Mouse (Mus musculus) stomach, embryonic 14.5 days (tissue): ENCODE data around the gene Actbl2. TPM values are rescaled to one million over a fixed set of nuclear protein-coding genes. Genes with fewer than 3 reads are reported as not detected.
A peak's percentile ranks its signal among the peaks of the same experiment; 100 is the strongest.

Experiments
- ATAC-seq: fragments of 200-750 bp; cut with Nextera tagmentation; 2 replicates; pipeline ENCODE4 v1.8.0; 2017; ENCODE audit warnings: low read depth, moderate TSS enrichment; ENCODE audit not compliant: insufficient number of reproducible peaks, insufficient read depth, low FRiP score
- H3K27ac ChIP-seq: fragments of 300-500 bp; sonication (generic); 2 replicates; pipeline ENCODE4 v1.5.1; 2014; ENCODE audit warnings: mild to moderate bottlenecking, low read length, moderate library complexity, mixed read lengths
- H3K27me3 ChIP-seq: fragments of 300-500 bp; sonication (generic); 2 replicates; pipeline ENCODE4 v1.6.1; 2014; ENCODE audit warnings: low read length, control low read depth, mixed read lengths; ENCODE audit not compliant: control insufficient read depth, insufficient read depth
- H3K36me3 ChIP-seq: fragments of 300-500 bp; sonication (generic); 2 replicates; pipeline ENCODE4 v1.6.1; 2014; ENCODE audit warnings: mild to moderate bottlenecking, control low read depth, low read length, moderate library complexity, mixed read lengths; ENCODE audit not compliant: control insufficient read depth, insufficient read depth
- H3K4me1 ChIP-seq: fragments of 300-500 bp; sonication (generic); 2 replicates; pipeline ENCODE4 v1.6.1; 2014; ENCODE audit warnings: low read length, control low read depth, mixed read lengths; ENCODE audit not compliant: control insufficient read depth, insufficient read depth
- H3K4me2 ChIP-seq: fragments of 300-500 bp; sonication (generic); replicated peaks from 2 replicates; pipeline ENCODE4 v1.6.1; 2014; ENCODE audit warnings: low read depth, low read length, control low read depth
- H3K4me3 ChIP-seq: fragments of 300-500 bp; sonication (generic); 2 replicates; pipeline ENCODE4 v1.5.1; 2014; ENCODE audit warnings: low read depth, low read length, control low read depth
- H3K9ac ChIP-seq: fragments of 300-500 bp; sonication (generic); replicated peaks from 2 replicates; pipeline ENCODE4 v1.6.1; 2014; ENCODE audit warnings: low read depth, mild to moderate bottlenecking, control low read depth, low read length, moderate library complexity, mixed read lengths
- H3K9me3 ChIP-seq: fragments of 300-500 bp; sonication (generic); 2 replicates; pipeline ENCODE4 v1.6.1; 2016; ENCODE audit warnings: low read depth, low read length, control low read depth; ENCODE audit not compliant: control insufficient read depth
- WGBS: fragments of 180-500 bp; shearing (Covaris S2); extraction: QIAGEN DNeasy Blood & Tissue Kit; methylation state at CpG from one replicate; pipeline ENCODE4 v1.1.7; 2014; 5-methylcytosine and 5-hydroxymethylcytosine counted together
- polyA plus RNA-seq: library from polyadenylated mRNA; unstranded; fragments of >200 nt; fragmentation: Nextera tagmentation; extraction: Ambion mirVana; gene quantifications from 2 replicates; pipeline ENCODE4 v1.2.1, GENCODE M21; 2014

Gene Actbl2
- polyA plus RNA-seq, 1 experiment from 2014 or later = not detected

DNA sequence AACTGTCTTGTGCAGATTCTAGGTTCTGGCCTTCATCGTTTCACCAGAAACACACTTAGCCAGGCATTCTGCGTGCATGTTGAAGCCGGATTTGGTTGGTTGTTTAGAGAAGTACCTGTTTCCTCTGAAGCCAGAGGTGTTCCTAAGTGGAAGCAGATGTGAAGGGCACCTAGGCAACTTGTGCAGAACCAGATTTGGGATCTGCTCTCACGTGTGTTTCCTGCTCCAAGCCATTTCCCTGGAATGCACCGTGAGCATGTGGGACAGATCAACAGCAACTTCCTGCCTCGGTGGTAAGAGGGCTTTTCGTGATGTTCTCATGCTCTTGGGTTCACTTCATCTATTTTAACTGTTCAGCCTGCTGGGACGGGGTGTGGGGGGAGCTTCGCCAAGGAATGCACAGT, 18.4 kb upstream of the Actbl2 start:
- no peak for ATAC-seq
- Histone ChIP-seq H3K4me2 (no peak overlapping the region), H3K27me3 (no peaks in the 10 kb centered on the region), H3K4me3 (no peak overlapping the region), H3K9ac (no peak overlapping the region), H3K9me3 (no peaks in the 10 kb centered on the region), H3K36me3 (no peaks in the 10 kb centered on the region), H3K4me1 (0 out of 2 replicates have a peak, but pooled peaks cover 6% of the 10 kb centered on the region), H3K27ac (no peak overlapping the region; the same call in 1 of the 2 replicates)
- WGBS = 58% methylated on average over 9 of the region's 9 CpGs

DNA sequence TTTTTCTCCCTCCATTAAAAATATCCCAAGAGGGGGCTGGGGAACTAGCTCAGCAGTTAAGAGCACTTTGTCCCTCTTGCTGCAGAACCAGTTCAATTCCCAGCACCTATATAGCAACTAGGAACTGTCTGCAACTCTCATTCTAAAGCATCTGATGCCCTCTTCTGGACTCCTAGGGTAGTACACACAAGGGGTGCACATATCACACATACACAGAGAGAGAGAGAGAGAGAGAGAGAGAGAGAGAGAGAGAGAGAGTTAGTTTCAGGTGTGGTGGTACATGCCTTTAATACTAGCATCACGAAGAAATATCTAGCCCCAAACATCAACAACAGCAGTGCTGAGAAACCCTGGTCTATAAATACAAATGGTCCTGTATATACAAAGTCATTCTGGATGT, 17.5 kb upstream of the Actbl2 start:
- no peak for ATAC-seq
- Histone ChIP-seq H3K4me3 (no peak overlapping the region), H3K9ac (no peak overlapping the region), H3K4me2 (no peak overlapping the region), H3K4me1 (0 out of 2 replicates have a peak, but pooled peaks cover 6% of the 10 kb centered on the region), H3K36me3 (no peaks in the 10 kb centered on the region), H3K27me3 (no peaks in the 10 kb centered on the region), H3K9me3 (no peaks in the 10 kb centered on the region), H3K27ac (no peak overlapping the region)
- 73% methylated on average over 1 of the region's 1 CpGs for WGBS

DNA sequence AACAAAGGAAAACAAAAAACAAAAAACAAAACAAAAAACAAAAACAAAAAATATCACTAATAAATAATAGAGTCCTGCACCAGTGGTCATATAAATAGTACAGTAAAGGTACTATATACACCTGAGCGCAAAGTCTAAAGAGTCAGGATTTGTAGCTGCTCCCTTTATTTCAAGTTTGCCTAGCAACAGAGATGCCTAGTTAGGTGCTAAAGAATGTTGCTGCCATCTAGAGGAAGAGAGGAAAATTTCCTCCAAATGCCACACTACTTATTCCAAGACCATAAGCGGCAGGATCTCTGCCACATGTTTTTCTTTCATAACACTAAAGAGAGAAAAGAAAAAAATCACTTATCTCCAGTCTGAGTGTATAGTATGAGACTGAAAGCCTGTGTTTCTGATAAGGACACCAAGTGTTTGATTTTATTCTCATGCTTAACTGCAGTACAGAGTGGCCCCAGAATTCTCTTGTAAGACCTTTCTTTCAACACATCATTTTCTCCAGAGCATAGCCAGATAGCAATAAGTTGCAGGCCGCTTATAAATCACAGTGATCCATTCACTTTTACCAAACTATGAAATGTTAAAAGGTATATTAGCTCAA, 16.8 kb upstream of the Actbl2 start:
- no peaks in the 10 kb centered on the region for H3K36me3 ChIP-seq
- WGBS = 40% methylated on average over 3 of the region's 3 CpGs
- peak; percentile 57; the same call in 1 of the 2 replicates for ATAC-seq

GRCm38 (mm10) chr13:111251106-111251505, 3.7 kb upstream of the Actbl2 start:
- H3K4me1 ChIP-seq = no peaks in the 10 kb centered on the region
- no peak overlapping the region for H3K4me3 ChIP-seq
- H3K9me3 ChIP-seq = no peaks in the 10 kb centered on the region
- no peak overlapping the region for H3K4me2 ChIP-seq
- H3K9ac ChIP-seq = no peak overlapping the region
- no peaks in the 10 kb centered on the region for H3K36me3 ChIP-seq
- no peak for ATAC-seq
- 82% methylated on average over 5 of the region's 5 CpGs for WGBS
- H3K27me3 ChIP-seq = no peaks in the 10 kb centered on the region
- no peak overlapping the region for H3K27ac ChIP-seq

More for the DNA sequence above, 16.8 kb upstream of the Actbl2 start:
- Histone ChIP-seq H3K9ac (no peak overlapping the region), H3K4me2 (no peak overlapping the region), H3K27ac (no peak overlapping the region), H3K4me1 (0 out of 2 replicates have a peak, but pooled peaks cover 6% of the 10 kb centered on the region), H3K27me3 (no peaks in the 10 kb centered on the region), H3K9me3 (no peaks in the 10 kb centered on the region), H3K4me3 (no peak overlapping the region)

- Histone ChIP-seq H3K4me3 (no peak overlapping the region), H3K4me1 (no peaks in the 10 kb centered on the region), H3K27ac (no peak overlapping the region), H3K36me3 (no peaks in the 10 kb centered on the region), H3K9me3 (no peaks in the 10 kb centered on the region), H3K4me2 (no peak overlapping the region), H3K27me3 (no peaks in the 10 kb centered on the region), H3K9ac (no peak overlapping the region)
- no peak for ATAC-seq
- 76% methylated on average over 5 of the region's 5 CpGs for WGBS
These were observed 3.0 kb upstream of the Actbl2 start for GRCm38 (mm10) chr13:111251795-111252194.

DNA sequence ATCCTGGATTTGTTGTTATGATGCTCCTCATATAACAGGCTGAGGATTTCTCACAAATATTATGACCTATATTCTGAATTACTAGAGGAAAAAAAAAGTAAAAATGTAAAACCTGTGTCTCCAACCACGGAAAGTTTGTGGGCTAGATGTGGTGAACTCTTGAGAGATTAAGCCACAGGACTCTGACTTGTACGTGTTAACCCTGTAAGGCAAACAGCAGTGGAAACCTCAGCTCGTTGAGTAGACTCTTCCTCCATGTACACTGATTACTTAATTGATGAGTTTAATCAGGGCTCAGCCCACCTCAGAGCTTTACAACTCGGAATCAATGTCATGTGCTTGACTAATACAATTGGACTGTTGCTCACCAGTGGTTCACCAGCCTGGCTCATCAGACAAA, 3.2 kb downstream of the Actbl2 start:
- Histone ChIP-seq H3K9ac (no peak overlapping the region), H3K27me3 (no peaks in the 10 kb centered on the region), H3K9me3 (no peaks in the 10 kb centered on the region), H3K4me2 (no peak overlapping the region), H3K4me1 (no peaks in the 10 kb centered on the region), H3K36me3 (no peaks in the 10 kb centered on the region), H3K4me3 (no peak overlapping the region), H3K27ac (no peak overlapping the region)
- no peak for ATAC-seq
- 61% methylated on average over 4 of the region's 4 CpGs for WGBS

DNA sequence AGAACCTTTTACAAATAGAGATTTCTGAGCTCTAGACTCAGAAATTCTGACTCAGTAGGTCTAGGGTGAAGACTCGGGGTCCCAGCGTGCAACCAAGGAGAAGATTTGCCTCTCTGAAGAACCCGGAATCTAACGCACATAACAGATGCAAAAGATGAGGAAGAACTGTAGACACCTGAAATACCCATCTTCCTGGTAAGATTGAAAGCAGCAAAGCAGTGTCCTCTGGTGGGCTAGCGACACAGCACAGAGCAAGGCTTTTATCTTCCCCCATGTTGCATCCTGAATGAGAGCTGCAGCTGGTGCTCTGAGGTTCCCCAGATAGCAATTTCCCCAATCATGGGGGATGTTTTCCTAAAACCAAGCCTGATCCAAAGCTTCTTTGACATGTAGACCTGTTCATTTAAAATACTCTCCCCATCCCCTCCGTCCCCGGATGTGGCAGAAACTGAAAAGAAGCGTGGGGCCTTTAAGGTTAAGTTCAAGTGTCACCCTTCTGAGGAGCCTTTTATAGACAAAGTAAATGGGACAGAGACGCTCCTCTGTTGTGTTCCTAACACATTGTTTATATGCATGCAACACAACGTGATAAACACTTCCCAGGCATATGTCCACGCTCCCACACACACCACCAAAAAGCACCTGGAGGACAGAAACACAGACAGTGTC, 3.7 kb downstream of the Actbl2 start:
- H3K27me3 ChIP-seq = no peaks in the 10 kb centered on the region
- H3K4me3 ChIP-seq = no peak overlapping the region
- no peaks in the 10 kb centered on the region for H3K36me3 ChIP-seq
- H3K4me2 ChIP-seq = no peak overlapping the region
- H3K4me1 ChIP-seq = no peaks in the 10 kb centered on the region
- WGBS = 82% methylated on average over 11 of the region's 11 CpGs
- ATAC-seq = no peak
- H3K27ac ChIP-seq = no peak overlapping the region
- no peaks in the 10 kb centered on the region for H3K9me3 ChIP-seq
- H3K9ac ChIP-seq = no peak overlapping the region

GRCm38 (mm10) chr13:111259093-111259491, 4.3 kb downstream of the Actbl2 start:
- Histone ChIP-seq H3K9me3 (no peaks in the 10 kb centered on the region), H3K36me3 (no peaks in the 10 kb centered on the region), H3K4me2 (no peak overlapping the region), H3K27ac (no peak overlapping the region), H3K9ac (no peak overlapping the region), H3K4me3 (no peak overlapping the region), H3K27me3 (no peaks in the 10 kb centered on the region), H3K4me1 (no peaks in the 10 kb centered on the region)
- ATAC-seq = no peak
- 73% methylated on average over 6 of the region's 6 CpGs for WGBS
